Mouse (Mus musculus) kidney, embryonic 14.5 days (tissue): ENCODE results near the gene Mecr. TPM values are rescaled to one million over a fixed set of nuclear protein-coding genes. Genes with fewer than 3 reads are reported as not detected.

Source experiments
- ATAC-seq: fragments of 200-750 bp; cut with Nextera tagmentation; 2 replicates; pipeline ENCODE4 v1.8.0; 2017; ENCODE audit warnings: moderate number of reproducible peaks, mild to moderate bottlenecking, moderate TSS enrichment, moderate library complexity; ENCODE audit not compliant: low FRiP score, low TSS enrichment
- H3K27ac ChIP-seq: fragments of 300-500 bp; sonication (generic); 2 replicates; pipeline ENCODE4 v1.5.1; 2014; ENCODE audit warnings: low read depth, mild to moderate bottlenecking, low read length, moderate library complexity, mixed read lengths
- H3K27me3 ChIP-seq: fragments of 300-500 bp; sonication (generic); 2 replicates; pipeline ENCODE4 v1.6.1; 2014; ENCODE audit warnings: mild to moderate bottlenecking, low read length; ENCODE audit not compliant: control insufficient read depth, insufficient read depth
- H3K36me3 ChIP-seq: fragments of 300-500 bp; sonication (generic); 2 replicates; pipeline ENCODE4 v1.6.1; 2014; ENCODE audit warnings: low read length, mixed read lengths; ENCODE audit not compliant: control insufficient read depth, insufficient read depth
- H3K4me1 ChIP-seq: fragments of 300-500 bp; sonication (generic); 2 replicates; pipeline ENCODE4 v1.6.1; 2014; ENCODE audit warnings: low read length, mixed read lengths; ENCODE audit not compliant: control insufficient read depth, insufficient read depth
- H3K4me2 ChIP-seq: fragments of 300-500 bp; sonication (generic); replicated peaks from 2 replicates; pipeline ENCODE4 v1.6.1; 2014; ENCODE audit warnings: low read depth, mild to moderate bottlenecking, low read length
- H3K4me3 ChIP-seq: fragments of 300-500 bp; sonication (generic); 2 replicates; pipeline ENCODE4 v1.5.1; 2014; ENCODE audit warnings: mild to moderate bottlenecking, low read length
- H3K9ac ChIP-seq: fragments of 300-500 bp; sonication (generic); 2 replicates; pipeline ENCODE4 v1.6.1; 2014; ENCODE audit warnings: low read depth, mild to moderate bottlenecking, low read length, moderate library complexity
- H3K9me3 ChIP-seq: fragments of 300-500 bp; sonication (generic); 2 replicates; pipeline ENCODE4 v1.6.1; 2016; ENCODE audit warnings: low read length; ENCODE audit not compliant: control insufficient read depth
- WGBS: fragments of 180-500 bp; shearing (Covaris S2); extraction: QIAGEN DNeasy Blood & Tissue Kit; methylation state at CpG from one replicate; pipeline ENCODE4 v1.1.7; 2014; 5-methylcytosine and 5-hydroxymethylcytosine counted together
- polyA plus RNA-seq: library from polyadenylated mRNA; unstranded; fragments of >200 nt; fragmentation: Nextera tagmentation; extraction: Ambion mirVana; gene quantifications from 2 replicates; pipeline ENCODE4 v1.2.1, GENCODE M21; 2014

The Mecr gene
- polyA plus RNA-seq, 1 experiment from 2014 or later = 46.6 TPM

DNA sequence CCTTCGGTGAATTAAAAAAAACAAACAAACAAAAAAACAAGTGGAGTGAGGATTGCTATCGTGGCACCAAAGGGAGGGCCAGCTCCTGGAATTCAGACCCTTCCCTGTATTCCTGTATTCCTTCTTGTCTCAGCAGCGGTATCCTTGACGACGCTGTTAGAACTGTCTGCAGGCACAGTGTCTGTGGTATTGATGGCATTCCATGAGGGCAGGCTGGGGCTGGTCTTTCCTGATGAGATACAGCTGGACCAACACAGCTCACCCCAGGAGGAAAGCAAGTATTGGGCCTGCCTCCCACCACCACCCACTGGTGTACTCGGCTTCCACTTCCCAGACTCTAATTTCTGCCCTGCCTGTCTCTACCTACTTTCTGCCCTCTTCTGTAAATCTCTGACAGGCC lies 4.8 kb downstream of the Mecr start:
- no peak overlapping the region for H3K4me3 ChIP-seq
- no peak overlapping the region for H3K4me2 ChIP-seq
- no peaks in the 10 kb centered on the region for H3K36me3 ChIP-seq
- ATAC-seq = peak; percentile 54
- peaks cover 12% of the 10 kb centered on the region; the same call in 1 of the 2 replicates for H3K4me1 ChIP-seq
- WGBS = 54% methylated on average over 6 of the region's 6 CpGs
- H3K9me3 ChIP-seq = no peaks in the 10 kb centered on the region
- no peak overlapping the region for H3K9ac ChIP-seq
- H3K27me3 ChIP-seq = no peaks in the 10 kb centered on the region
- H3K27ac ChIP-seq = peak overlapping the region; percentile 53; the same call in 1 of the 2 replicates

- peaks cover 7% of the 10 kb centered on the region; the same call in 1 of the 2 replicates for H3K4me1 ChIP-seq
- H3K27ac ChIP-seq = peak overlapping the region; percentile 47; the same call in 1 of the 2 replicates
- no peaks in the 10 kb centered on the region for H3K36me3 ChIP-seq
- H3K9me3 ChIP-seq = no peaks in the 10 kb centered on the region
- H3K4me3 ChIP-seq = no peak overlapping the region
- ATAC-seq = no peak
- no peak overlapping the region; the same call in 1 of the 2 replicates for H3K4me2 ChIP-seq
- H3K27me3 ChIP-seq = no peaks in the 10 kb centered on the region
- WGBS = 33% methylated on average over 5 of the region's 5 CpGs
- no peak overlapping the region for H3K9ac ChIP-seq
Measured at GRCm38 (mm10) chr4:131849986-131850638, 6.8 kb downstream of the Mecr start.

- WGBS = 68% methylated on average over 5 of the region's 5 CpGs
- Histone ChIP-seq H3K9me3 (no peaks in the 10 kb centered on the region), H3K27me3 (no peaks in the 10 kb centered on the region), H3K4me2 (no peak overlapping the region), H3K4me1 (peaks cover 3% of the 10 kb centered on the region; the same call in 1 of the 2 replicates), H3K9ac (no peak overlapping the region), H3K27ac (no peak overlapping the region), H3K36me3 (peaks cover 18% of the 10 kb centered on the region; the same call in 1 of the 2 replicates), H3K4me3 (no peak overlapping the region)
- ATAC-seq = no peak
Measured at GRCm38 (mm10) chr4:131854950-131855349, 11.7 kb downstream of the Mecr start.

DNA sequence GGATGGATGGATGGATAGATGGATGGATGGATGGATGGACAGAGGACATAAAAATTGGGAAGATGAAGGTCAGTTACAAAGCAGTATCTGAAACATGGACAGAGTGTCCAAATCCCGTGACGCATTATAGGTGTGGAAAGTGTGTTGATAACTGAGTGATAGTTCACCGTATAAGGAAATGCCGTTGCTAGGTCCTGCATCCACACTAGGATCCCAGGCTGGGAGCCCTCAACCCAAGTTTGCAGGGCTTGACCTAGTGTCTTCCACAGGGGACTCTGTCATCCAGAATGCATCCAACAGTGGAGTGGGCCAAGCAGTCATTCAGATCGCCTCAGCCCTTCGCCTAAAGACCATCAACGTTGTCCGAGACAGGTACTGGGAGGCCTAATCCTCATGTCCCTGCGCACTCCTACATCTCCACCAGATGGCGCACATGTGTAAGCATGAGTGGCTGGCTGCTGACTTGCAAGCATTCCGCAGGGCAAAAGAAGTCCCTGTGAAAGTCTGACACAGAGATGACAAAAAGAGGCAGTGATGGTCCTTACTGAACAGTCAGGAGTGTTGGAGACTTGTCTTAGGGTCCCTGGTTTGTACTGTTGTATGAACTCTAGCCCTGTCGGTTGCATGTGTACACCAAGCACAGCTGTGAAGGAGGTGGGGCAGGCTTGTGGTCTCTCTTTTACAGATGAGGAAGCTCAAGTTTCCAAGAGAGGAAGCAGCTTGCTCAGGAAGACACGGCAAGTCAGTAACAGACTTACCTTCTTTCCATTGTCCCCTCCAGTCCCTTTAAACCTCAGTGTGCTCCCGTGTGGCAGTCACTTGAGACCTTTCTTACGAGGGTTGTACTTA lies 17.4 kb downstream of the Mecr start:
- no peak overlapping the region for H3K9ac ChIP-seq
- peak; percentile 63 for ATAC-seq
- WGBS = 41% methylated on average over 15 of the region's 15 CpGs
- H3K36me3 ChIP-seq = peaks cover 33% of the 10 kb centered on the region; the same call in 1 of the 2 replicates
- no peak overlapping the region for H3K27ac ChIP-seq
- no peaks in the 10 kb centered on the region for H3K27me3 ChIP-seq
- no peak overlapping the region for H3K4me3 ChIP-seq
- no peaks in the 10 kb centered on the region for H3K4me1 ChIP-seq
- H3K4me2 ChIP-seq = no peak overlapping the region
- no peaks in the 10 kb centered on the region for H3K9me3 ChIP-seq

DNA sequence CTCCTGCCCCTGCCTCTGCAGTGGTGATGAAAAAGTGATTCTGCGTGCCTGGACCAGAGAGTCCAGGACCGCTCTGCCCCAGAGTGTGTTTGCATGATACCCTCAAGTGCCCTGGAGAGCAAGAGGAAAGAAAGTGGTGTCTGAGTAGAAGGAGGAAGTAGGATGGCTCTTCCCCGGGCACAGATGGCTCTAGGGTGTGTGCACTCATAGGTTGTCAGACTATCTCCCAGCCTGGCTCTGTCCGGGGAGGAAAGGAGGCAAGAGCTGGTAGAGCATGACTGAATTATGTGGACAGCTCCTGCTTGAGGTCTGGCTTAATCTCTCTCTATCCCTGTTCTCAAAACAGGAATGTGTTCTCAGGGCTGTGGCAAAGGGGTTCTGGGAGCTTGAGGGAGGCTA lies 18.1 kb downstream of the Mecr start:
- H3K9ac ChIP-seq = no peak overlapping the region
- WGBS = 65% methylated on average over 4 of the region's 4 CpGs
- no peaks in the 10 kb centered on the region for H3K27me3 ChIP-seq
- H3K4me2 ChIP-seq = no peak overlapping the region
- H3K27ac ChIP-seq = no peak overlapping the region
- H3K4me1 ChIP-seq = no peaks in the 10 kb centered on the region
- H3K36me3 ChIP-seq = peaks cover 33% of the 10 kb centered on the region; the same call in 1 of the 2 replicates
- no peaks in the 10 kb centered on the region for H3K9me3 ChIP-seq
- peak; percentile 55; the same call in 1 of the 2 replicates for ATAC-seq
- H3K4me3 ChIP-seq = no peak overlapping the region

DNA sequence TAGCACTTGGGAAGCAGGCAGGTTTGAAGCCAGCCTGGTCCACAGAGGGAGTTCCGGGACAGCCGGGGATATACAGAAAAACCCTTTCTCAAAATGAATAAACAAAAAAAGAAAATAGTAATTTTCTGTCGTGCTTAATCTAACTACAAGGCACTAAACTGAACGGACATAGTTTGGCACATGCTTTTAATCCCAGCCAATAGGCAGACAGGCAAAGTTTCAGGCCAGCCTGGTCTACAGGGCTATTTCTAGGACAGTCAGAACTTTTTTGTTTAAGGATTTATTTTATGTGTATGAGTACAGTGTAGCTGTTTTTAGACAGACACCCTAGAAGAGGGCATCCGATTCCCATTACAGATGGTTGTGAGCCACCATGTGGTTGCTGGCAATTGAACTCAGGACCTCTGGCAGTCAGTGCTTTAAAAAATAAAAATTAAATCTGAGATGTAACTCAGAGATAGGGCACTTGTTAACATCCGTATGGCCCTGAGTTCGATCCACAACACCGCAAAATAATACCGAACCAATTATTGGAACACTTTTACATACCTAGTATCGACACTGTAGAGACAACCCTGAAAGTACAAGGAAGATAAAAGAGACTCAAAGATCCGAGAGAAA lies 29.5 kb downstream of the Mecr start:
- peak; percentile 9 for ATAC-seq
- H3K9me3 ChIP-seq = no peaks in the 10 kb centered on the region
- peaks cover 7% of the 10 kb centered on the region; the same call in 1 of the 2 replicates for H3K36me3 ChIP-seq
- H3K4me3 ChIP-seq = peak overlapping the region; percentile 100
- WGBS = 11% methylated on average over 11 of the region's 11 CpGs
- H3K27me3 ChIP-seq = no peaks in the 10 kb centered on the region
- H3K4me1 ChIP-seq = peaks cover 26% of the 10 kb centered on the region
- H3K27ac ChIP-seq = peak overlapping the region; percentile 81
- peak overlapping the region; percentile 100 for H3K9ac ChIP-seq
- peak overlapping the region; percentile 60 for H3K4me2 ChIP-seq

DNA sequence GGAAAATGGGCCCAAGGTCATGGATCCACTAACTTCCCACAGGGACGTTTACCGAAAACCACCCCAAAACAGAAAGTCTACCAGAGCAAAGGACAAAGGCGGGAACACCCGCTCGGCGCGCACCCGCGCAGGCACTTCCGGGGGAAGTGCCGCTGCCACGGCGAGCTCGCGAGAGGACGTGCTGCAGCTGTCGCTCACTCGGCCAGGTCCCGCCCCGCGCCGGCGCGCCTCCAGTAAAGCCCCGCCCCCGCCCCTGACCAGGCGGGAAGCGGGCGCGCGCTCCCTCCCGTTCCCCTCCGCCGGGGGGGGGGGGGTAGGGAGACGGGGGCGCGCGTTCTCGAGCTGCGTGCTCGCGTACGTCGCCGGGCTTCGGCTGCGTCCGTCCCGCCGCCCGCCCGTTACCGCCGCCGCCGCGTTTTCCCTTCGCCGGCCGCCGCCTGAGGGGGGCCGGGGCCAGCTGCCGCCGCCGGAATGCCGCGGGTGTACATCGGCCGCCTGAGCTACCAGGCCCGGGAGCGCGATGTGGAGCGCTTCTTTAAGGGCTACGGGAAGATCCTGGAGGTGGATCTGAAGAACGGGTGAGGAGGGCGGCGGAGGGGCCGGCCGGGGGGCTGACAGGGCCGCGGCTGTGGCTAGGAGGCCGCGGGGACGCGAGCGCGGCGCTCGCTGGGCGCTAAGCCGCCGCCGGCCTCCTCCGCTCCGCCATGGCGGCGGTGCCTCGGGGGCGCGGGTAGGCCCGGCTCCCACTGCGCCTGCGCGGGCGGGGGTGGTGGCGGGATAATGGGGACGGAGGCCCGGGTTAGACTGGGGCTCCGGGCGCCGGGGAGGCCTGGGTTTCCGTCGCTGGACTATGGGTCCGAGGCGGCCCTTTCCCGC lies 30.3 kb downstream of the Mecr start, which contains the start of gene Srsf4:
Srsf4 (plus strand) TSS at position 325 of the 876 bp plus-strand sequence.
- Histone ChIP-seq H3K4me3 (peak within 1 kb of the TSS; percentile 100), H3K4me1 (peaks cover 26% of the 10 kb centered on the region), H3K27ac (peak within 1 kb of the TSS; percentile 100), H3K9me3 (no peaks in the 10 kb centered on the region), H3K27me3 (no peaks in the 10 kb centered on the region), H3K36me3 (peaks cover 2% of the 10 kb centered on the region; the same call in 1 of the 2 replicates), H3K4me2 (peak within 1 kb of the TSS; percentile 67), H3K9ac (peak within 1 kb of the TSS; percentile 100)
- under 1% methylated on average over 59 of the region's 116 CpGs for WGBS
- peak; percentile 96 for ATAC-seq

DNA sequence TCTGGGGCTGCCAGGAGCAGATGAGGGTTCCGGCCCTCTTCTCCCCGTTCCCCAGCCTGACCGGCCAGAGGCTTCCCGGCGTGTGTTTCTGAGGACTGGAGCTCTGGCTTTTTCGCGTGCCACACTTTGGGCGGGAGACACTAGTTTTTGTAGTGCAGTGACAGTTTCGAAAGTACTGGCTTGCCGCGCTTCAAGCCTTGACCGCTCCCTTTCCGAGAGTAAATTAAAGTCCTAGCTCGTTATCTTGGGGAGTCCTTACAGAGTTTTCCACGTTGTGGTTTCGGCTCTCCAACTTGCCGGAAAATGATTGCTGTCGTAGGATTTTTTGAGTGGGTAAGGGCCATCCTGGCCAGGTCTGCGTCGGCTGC lies 30.9 kb downstream of the Mecr start:
- no peak for ATAC-seq
- Histone ChIP-seq H3K4me2 (peak overlapping the region; percentile 67), H3K9me3 (no peaks in the 10 kb centered on the region), H3K4me3 (peak overlapping the region; percentile 100), H3K9ac (peak overlapping the region; percentile 100), H3K4me1 (peaks cover 26% of the 10 kb centered on the region), H3K27me3 (no peaks in the 10 kb centered on the region), H3K36me3 (peaks cover 2% of the 10 kb centered on the region; the same call in 1 of the 2 replicates), H3K27ac (peak overlapping the region; percentile 100)
- 0% methylated on average over 20 of the region's 20 CpGs for WGBS
